Mouse (Mus musculus): ENCODE results near the gene Gm14632. TPM values are rescaled to one million over a fixed set of nuclear protein-coding genes. Genes with fewer than 3 reads are reported as not detected.
"Not testable (repeated sequence)": the region's sequence is repeated elsewhere in the genome, so short reads cannot be mapped to it uniquely, and the experiment has no call there.

Gene Gm14632
- not detected for total RNA-seq (2021)

- DNase-seq (ENCODE audit: low spot score); intact Hi-C loops (cut with DNase I): not testable (repeated sequence)
Measured at GRCm38 (mm10) chrX:30329472-30329871, at the start of gene Gm14632. Gene Gm14632 (plus strand): TSS chrX:30329772.
